Mouse (Mus musculus) ES-Bruce4 (cell line): Measurements from ENCODE around the gene Raver2.

ENCODE experiments used
- CTCF ChIP-seq: IDR thresholded peaks from one replicate; pipeline ENCODE4 v1.8.1; 2011; ENCODE audit warnings: low read depth, low read length
- EP300 ChIP-seq: IDR thresholded peaks from 2 replicates; pipeline ENCODE4 v1.6.1; 2011; ENCODE audit warnings: low read depth, low read length; ENCODE audit not compliant: insufficient read depth
- POLR2A ChIP-seq: IDR thresholded peaks from one replicate; pipeline ENCODE4 v1.8.1; 2011; ENCODE audit warnings: low read length; ENCODE audit not compliant: insufficient read depth

GRCm38 (mm10) chr4:101196407-101196806, 127.6 kb downstream of the Raver2 start:
- TF ChIP-seq CTCF = no peak
- no peak for TF ChIP-seq POLR2A
- no peak for TF ChIP-seq EP300
